Mouse (Mus musculus) lung, adult 10 weeks (tissue): Measurements from ENCODE around the gene Olfr1106. TPM values are rescaled to one million over a fixed set of nuclear protein-coding genes. Genes with fewer than 3 reads are reported as not detected.

Source experiments
- polyA plus RNA-seq: library from polyadenylated mRNA; stranded (reverse); fragments of 350-450 nt; fragmentation: Illumina TruSeq; extraction: RNeasy Lipid Tissue Mini Kit (QIAGEN cat#74804); gene quantifications from one replicate; pipeline ENCODE4 v1.2.3, GENCODE M21; 2014; ENCODE audit warnings: low read depth, low replicate concordance; ENCODE audit not compliant: insufficient read depth

Gene Olfr1106
- not detected for polyA plus RNA-seq

DNA sequence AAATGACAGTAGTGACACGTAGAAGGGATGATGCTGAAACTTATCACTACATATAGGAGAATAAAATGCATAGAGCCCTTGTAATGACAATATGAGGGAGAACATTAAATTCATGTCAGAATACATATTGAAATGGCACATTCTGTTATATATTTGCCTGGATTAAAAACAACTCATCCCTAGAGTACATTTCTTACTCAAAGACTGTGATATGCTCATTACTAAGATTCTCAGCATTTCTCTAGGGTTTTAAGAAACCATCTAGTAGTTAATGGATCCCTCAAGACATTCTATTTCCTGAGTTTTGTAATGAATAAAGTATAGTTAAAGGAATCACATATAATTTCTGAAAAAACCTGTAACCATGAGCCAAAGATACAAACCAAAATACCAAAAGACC lies at the start of gene Olfr1106:
Gene Olfr1106, minus strand, starts transcription at position 101 of the 400 bp plus-strand sequence.

GRCm38 (mm10) chr2:87095908-87096307 lies 43.8 kb upstream of the Olfr1106 start, which contains the start of gene Olfr1109:
Gene Olfr1109 (minus strand): TSS chr2:87096008.

DNA sequence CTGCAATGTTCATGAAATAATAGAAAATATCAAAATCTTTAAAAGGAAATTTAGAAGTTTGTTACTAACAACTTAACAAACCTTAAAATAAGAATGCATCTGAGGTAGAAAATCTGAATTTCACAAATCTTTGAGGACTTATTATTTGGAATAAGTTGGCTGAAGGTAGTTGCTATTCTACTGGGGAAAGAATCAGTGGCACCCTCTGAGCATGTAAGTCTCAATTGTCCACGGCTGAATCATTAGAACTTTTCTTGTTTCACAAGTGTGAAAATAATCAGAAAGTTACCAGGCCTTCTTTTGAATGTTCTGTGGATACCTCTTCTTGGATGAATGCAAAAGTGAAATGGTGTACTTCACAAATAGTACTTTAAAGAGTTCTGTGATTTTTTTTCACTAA lies 23.6 kb upstream of the Olfr1106 start, which contains the start of gene Olfr1107:
Gene Olfr1107, minus strand, starts transcription at position 101 of the 400 bp plus-strand sequence.

GRCm38 (mm10) chr2:87036431-87036830 lies 15.6 kb downstream of the Olfr1106 start, which contains the start of gene Olfr1105:
Gene Olfr1105 (minus strand): TSS chr2:87036531.

DNA sequence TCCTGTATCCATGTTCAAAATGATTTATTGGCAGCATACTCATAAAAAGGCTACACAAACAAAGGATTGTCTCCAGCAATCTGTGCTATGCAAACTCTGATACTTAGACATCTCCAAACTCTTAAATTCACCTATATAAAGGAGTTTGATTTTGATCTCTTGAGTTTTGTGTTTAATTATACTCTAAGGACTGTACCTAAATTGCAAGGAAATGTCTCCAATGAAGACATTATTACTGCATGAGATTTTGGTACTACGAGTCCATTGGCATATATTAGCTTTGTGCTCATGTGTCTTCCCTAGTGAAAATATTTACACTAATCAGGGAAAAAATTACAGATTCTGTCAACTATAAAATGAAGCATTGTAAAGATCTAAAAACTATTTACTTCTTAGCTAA lies 25.1 kb downstream of the Olfr1106 start, which contains the start of gene Olfr1104:
Gene Olfr1104, minus strand, starts transcription at position 101 of the 400 bp plus-strand sequence.

DNA sequence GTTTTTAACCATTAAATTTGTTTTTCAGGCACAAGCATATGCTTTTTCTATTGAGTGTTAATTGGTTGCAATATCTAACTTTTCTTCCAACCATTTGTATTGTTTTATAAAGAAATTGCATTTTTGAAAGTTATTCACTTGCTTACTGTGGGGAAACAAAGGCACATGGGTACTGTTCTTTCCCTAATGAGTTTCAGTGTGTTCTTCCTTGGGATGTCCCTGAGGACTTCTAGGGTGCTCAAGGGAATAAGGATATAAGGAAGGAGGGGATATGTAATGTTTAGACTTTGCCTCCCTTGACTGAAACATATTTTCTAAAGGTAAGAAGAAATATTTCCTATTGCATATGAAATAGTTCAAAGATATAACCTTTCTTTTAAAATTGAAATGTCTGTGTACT lies 54.0 kb downstream of the Olfr1106 start, which contains the start of gene Olfr1102:
Gene Olfr1102, plus strand, starts transcription at position 301 of the 400 bp plus-strand sequence.

Other genes with a start within 250 kb of the Olfr1106 start
- not detected for gene Olfr141, start 242.3 kb downstream of the Olfr1106 start, polyA plus RNA-seq
- not detected for gene Olfr1094, start 227.6 kb downstream of the Olfr1106 start, polyA plus RNA-seq
- gene Olfr1095, start 200.6 kb downstream of the Olfr1106 start, polyA plus RNA-seq: not detected
- not detected for gene Gm13723, start 177.5 kb downstream of the Olfr1106 start, polyA plus RNA-seq
- gene Olfr1097, start 160.1 kb downstream of the Olfr1106 start, polyA plus RNA-seq: not detected
- not detected for gene Olfr1098, start 127.7 kb downstream of the Olfr1106 start, polyA plus RNA-seq
- gene Olfr1099, start 91.6 kb downstream of the Olfr1106 start, polyA plus RNA-seq: not detected
- not detected for gene Olfr1100, start 72.3 kb downstream of the Olfr1106 start, polyA plus RNA-seq
- not detected for gene Olfr1101, start 61.1 kb downstream of the Olfr1106 start, polyA plus RNA-seq
- not detected for gene Olfr1102, start 53.9 kb downstream of the Olfr1106 start, polyA plus RNA-seq
- gene Olfr1104, start 25.2 kb downstream of the Olfr1106 start, polyA plus RNA-seq: not detected
- gene Olfr1105, start 15.7 kb downstream of the Olfr1106 start, polyA plus RNA-seq: not detected
- gene Olfr1107, start 23.5 kb upstream of the Olfr1106 start, polyA plus RNA-seq: not detected
- gene Olfr1109, start 43.7 kb upstream of the Olfr1106 start, polyA plus RNA-seq: not detected
- not detected for gene Olfr259, start 62.3 kb upstream of the Olfr1106 start, polyA plus RNA-seq
- gene Olfr1110, start 88.0 kb upstream of the Olfr1106 start, polyA plus RNA-seq: not detected
- gene Olfr1111, start 100.4 kb upstream of the Olfr1106 start, polyA plus RNA-seq: not detected
- gene Olfr1112, start 135.5 kb upstream of the Olfr1106 start, polyA plus RNA-seq: not detected
- not detected for gene Olfr1113, start 156.7 kb upstream of the Olfr1106 start, polyA plus RNA-seq
- gene Olfr1115, start 195.7 kb upstream of the Olfr1106 start, polyA plus RNA-seq: not detected
- gene Olfr1116, start 215.3 kb upstream of the Olfr1106 start, polyA plus RNA-seq: not detected